Mouse (Mus musculus) kidney, embryonic 14.5 days (tissue): ENCODE measurements around the gene Boc. TPM values are rescaled to one million over a fixed set of nuclear protein-coding genes. Genes with fewer than 3 reads are reported as not detected.
A peak's percentile ranks its signal among the peaks of the same experiment; 100 is the strongest.

Experiments
- ATAC-seq: fragments of 200-750 bp; cut with Nextera tagmentation; 2 replicates; pipeline ENCODE4 v1.8.0; 2017; ENCODE audit warnings: moderate number of reproducible peaks, mild to moderate bottlenecking, moderate TSS enrichment, moderate library complexity; ENCODE audit not compliant: low FRiP score, low TSS enrichment
- H3K27ac ChIP-seq: fragments of 300-500 bp; sonication (generic); 2 replicates; pipeline ENCODE4 v1.5.1; 2014; ENCODE audit warnings: low read depth, mild to moderate bottlenecking, low read length, moderate library complexity, mixed read lengths
- H3K27me3 ChIP-seq: fragments of 300-500 bp; sonication (generic); 2 replicates; pipeline ENCODE4 v1.6.1; 2014; ENCODE audit warnings: mild to moderate bottlenecking, low read length; ENCODE audit not compliant: control insufficient read depth, insufficient read depth
- H3K36me3 ChIP-seq: fragments of 300-500 bp; sonication (generic); 2 replicates; pipeline ENCODE4 v1.6.1; 2014; ENCODE audit warnings: low read length, mixed read lengths; ENCODE audit not compliant: control insufficient read depth, insufficient read depth
- H3K4me1 ChIP-seq: fragments of 300-500 bp; sonication (generic); 2 replicates; pipeline ENCODE4 v1.6.1; 2014; ENCODE audit warnings: low read length, mixed read lengths; ENCODE audit not compliant: control insufficient read depth, insufficient read depth
- H3K4me2 ChIP-seq: fragments of 300-500 bp; sonication (generic); replicated peaks from 2 replicates; pipeline ENCODE4 v1.6.1; 2014; ENCODE audit warnings: low read depth, mild to moderate bottlenecking, low read length
- H3K4me3 ChIP-seq: fragments of 300-500 bp; sonication (generic); 2 replicates; pipeline ENCODE4 v1.5.1; 2014; ENCODE audit warnings: mild to moderate bottlenecking, low read length
- H3K9ac ChIP-seq: fragments of 300-500 bp; sonication (generic); 2 replicates; pipeline ENCODE4 v1.6.1; 2014; ENCODE audit warnings: low read depth, mild to moderate bottlenecking, low read length, moderate library complexity
- H3K9me3 ChIP-seq: fragments of 300-500 bp; sonication (generic); 2 replicates; pipeline ENCODE4 v1.6.1; 2016; ENCODE audit warnings: low read length; ENCODE audit not compliant: control insufficient read depth
- WGBS: fragments of 180-500 bp; shearing (Covaris S2); extraction: QIAGEN DNeasy Blood & Tissue Kit; methylation state at CpG from one replicate; pipeline ENCODE4 v1.1.7; 2014; 5-methylcytosine and 5-hydroxymethylcytosine counted together
- polyA plus RNA-seq: library from polyadenylated mRNA; unstranded; fragments of >200 nt; fragmentation: Nextera tagmentation; extraction: Ambion mirVana; gene quantifications from 2 replicates; pipeline ENCODE4 v1.2.1, GENCODE M21; 2014

Gene Boc
- polyA plus RNA-seq, 1 experiment from 2014 or later: 23.5 TPM

DNA sequence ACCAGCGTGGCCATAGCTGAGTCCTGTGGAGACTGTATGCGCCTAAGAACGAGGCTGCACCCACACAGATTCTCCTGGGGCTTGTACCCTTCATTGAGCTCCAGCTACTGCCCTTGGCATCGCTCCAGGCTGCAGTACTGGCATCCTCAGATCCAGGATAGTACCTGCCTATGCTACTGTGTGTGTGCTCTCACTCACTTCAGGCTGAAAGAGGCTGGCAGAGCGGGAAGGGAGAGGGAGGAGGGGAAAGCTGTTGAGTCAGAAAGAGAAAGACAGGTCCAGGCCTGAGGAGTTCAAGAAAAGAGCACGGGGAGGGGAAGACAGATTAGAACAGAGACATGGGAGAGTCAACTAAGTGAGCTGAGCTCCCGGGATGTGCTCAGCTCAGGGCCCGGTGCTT lies 25.2 kb downstream of the Boc start:
- Histone ChIP-seq H3K27me3 (no peaks in the 10 kb centered on the region), H3K4me1 (peaks cover 52% of the 10 kb centered on the region), H3K36me3 (no peaks in the 10 kb centered on the region), H3K4me3 (no peak overlapping the region), H3K9ac (no peak overlapping the region), H3K9me3 (no peaks in the 10 kb centered on the region), H3K27ac (no peak overlapping the region), H3K4me2 (no peak overlapping the region)
- 70% methylated on average over 8 of the region's 8 CpGs for WGBS
- no peak for ATAC-seq

DNA sequence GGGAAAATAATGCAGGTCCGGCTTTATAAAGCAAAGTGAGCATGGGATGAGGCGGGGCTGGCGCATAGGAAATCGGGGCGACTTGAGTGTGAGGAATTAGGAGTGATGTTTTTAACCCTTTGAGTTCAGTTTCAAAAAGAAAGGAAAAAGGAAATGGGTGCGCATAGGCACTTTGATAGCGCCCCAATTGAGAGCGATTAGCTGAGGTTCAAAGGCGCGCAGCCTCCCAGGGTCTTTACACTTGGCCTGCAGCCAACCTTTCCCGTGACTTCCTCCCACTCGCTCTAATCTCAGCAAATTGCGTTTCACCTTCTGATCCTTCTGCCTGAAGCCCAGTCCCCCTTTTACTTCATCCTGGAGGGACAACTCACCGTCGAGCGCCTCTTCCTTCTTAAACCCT lies 25.8 kb downstream of the Boc start:
- H3K36me3 ChIP-seq: no peaks in the 10 kb centered on the region
- no peak overlapping the region for H3K9ac ChIP-seq
- H3K4me3 ChIP-seq: no peak overlapping the region
- no peak overlapping the region for H3K27ac ChIP-seq
- peaks cover 47% of the 10 kb centered on the region for H3K4me1 ChIP-seq
- ATAC-seq: no peak
- WGBS: 59% methylated on average over 16 of the region's 16 CpGs
- H3K9me3 ChIP-seq: no peaks in the 10 kb centered on the region
- H3K27me3 ChIP-seq: no peaks in the 10 kb centered on the region
- no peak overlapping the region for H3K4me2 ChIP-seq

DNA sequence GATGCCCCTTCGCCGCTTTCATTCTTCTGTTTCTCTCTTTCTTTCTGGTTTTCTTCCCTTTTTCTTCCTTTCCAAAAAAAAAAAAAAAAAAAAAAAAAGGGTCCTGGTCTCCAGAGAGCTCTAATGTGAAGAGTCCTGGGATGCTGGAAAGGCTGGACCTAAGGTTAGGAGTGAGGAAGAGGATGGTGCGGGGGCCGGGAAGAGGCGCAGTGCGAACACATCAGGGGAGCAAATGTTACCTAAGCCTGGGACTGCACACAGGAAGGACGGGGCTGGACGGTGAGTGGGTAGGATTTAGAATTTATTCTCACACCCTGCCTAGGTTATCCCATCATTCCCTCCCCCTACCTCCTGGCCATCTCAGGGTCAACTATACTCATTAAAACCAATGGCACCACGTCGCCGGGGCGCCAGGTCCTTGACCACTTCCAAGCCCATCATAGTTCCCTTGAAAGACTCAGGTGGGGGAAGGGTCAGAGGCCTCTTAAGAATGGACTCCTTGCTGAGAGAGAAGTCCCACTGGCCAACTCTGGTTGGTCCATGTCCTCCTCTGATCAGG lies 27.4 kb downstream of the Boc start:
- Histone ChIP-seq H3K4me3 (no peak overlapping the region), H3K27ac (peak overlapping the region; percentile 47; the same call in 1 of the 2 replicates), H3K9me3 (no peaks in the 10 kb centered on the region), H3K9ac (no peak overlapping the region), H3K36me3 (no peaks in the 10 kb centered on the region), H3K4me2 (peak overlapping the region; percentile 44), H3K27me3 (no peaks in the 10 kb centered on the region), H3K4me1 (peaks cover 54% of the 10 kb centered on the region)
- 26% methylated on average over 12 of the region's 12 CpGs for WGBS
- ATAC-seq: 0 out of 2 replicates have a peak, but pooled peaks have one; percentile 10

DNA sequence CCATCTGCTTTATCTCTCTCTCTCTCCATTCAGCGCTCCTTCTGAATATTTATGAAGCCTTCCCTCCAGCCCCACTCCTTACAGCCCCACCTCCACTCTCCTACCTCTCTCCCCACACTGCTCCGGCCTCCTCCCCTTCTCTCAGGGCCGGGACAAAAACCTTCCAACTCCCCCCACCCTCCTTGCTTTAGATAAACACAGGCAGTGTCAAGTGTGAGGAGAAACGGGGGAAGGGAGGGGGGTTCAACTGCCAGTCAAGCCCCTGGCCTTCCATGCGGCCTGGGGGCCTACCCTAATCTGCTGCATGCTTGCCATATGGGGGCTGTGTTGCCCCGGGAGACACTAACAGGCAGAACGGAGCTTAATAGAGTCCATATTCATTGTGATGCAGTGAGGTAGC lies 27.9 kb downstream of the Boc start:
- Histone ChIP-seq H3K4me2 (peak overlapping the region; percentile 44), H3K4me3 (peak overlapping the region; percentile 15; the same call in 1 of the 2 replicates), H3K27me3 (no peaks in the 10 kb centered on the region), H3K9me3 (no peaks in the 10 kb centered on the region), H3K36me3 (no peaks in the 10 kb centered on the region), H3K4me1 (peaks cover 54% of the 10 kb centered on the region), H3K27ac (no peak overlapping the region), H3K9ac (peak overlapping the region; percentile 15; the same call in 1 of the 2 replicates)
- ATAC-seq: peak; percentile 85
- WGBS: 2% methylated on average over 7 of the region's 7 CpGs

DNA sequence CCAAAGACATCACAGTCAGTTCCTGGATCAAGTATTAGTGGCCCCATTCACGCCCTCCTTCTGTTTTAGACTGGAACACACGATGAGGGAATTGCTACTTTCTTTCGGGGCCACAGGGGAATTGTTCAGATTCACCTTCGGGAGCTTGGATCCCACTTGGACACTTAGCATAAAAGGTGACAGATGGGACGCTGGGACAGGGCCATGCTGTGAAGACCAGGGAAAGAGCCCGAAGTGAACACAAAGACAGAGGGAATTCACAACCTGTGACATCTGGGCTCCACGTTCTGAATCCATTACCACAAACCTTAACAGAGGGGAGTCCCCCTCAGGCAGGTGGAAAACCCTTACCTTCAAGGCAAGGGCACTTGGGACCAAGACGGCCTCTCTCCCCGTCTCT lies 28.5 kb downstream of the Boc start:
- 33% methylated on average over 9 of the region's 9 CpGs for WGBS
- Histone ChIP-seq H3K36me3 (no peaks in the 10 kb centered on the region), H3K4me1 (peaks cover 54% of the 10 kb centered on the region)

DNA sequence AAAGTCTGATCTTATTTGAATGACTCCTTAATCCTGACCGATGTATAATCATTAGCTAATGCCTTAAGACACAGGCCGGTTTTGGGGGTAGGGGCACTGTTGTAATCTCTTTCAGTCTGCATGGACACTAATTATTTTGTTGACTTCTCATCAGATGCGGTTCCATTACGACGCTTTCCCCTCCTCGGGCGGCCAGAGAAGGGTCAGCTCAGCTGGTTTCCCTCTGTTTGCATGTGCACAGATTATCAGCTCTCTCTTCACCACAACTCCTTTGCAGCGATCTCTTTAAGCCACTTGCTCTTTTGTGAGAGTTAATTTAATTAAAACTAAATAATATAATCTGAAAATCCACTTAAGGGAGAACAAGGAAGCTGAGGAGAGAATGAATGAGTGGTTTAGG lies 29.0 kb downstream of the Boc start:
- Histone ChIP-seq H3K9ac (no peak overlapping the region), H3K9me3 (no peaks in the 10 kb centered on the region), H3K4me2 (no peak overlapping the region), H3K36me3 (no peaks in the 10 kb centered on the region), H3K4me3 (no peak overlapping the region), H3K27me3 (no peaks in the 10 kb centered on the region), H3K27ac (no peak overlapping the region), H3K4me1 (peaks cover 51% of the 10 kb centered on the region)
- 45% methylated on average over 8 of the region's 8 CpGs for WGBS
- ATAC-seq: no peak

More for the DNA sequence above, 28.5 kb downstream of the Boc start:
- Histone ChIP-seq H3K27ac (peak overlapping the region; percentile 20; the same call in 1 of the 2 replicates), H3K4me3 (no peak overlapping the region), H3K9ac (no peak overlapping the region), H3K27me3 (no peaks in the 10 kb centered on the region), H3K9me3 (no peaks in the 10 kb centered on the region), H3K4me2 (peak overlapping the region; percentile 44)
- ATAC-seq: 0 out of 2 replicates have a peak, but pooled peaks have one; percentile 4

DNA sequence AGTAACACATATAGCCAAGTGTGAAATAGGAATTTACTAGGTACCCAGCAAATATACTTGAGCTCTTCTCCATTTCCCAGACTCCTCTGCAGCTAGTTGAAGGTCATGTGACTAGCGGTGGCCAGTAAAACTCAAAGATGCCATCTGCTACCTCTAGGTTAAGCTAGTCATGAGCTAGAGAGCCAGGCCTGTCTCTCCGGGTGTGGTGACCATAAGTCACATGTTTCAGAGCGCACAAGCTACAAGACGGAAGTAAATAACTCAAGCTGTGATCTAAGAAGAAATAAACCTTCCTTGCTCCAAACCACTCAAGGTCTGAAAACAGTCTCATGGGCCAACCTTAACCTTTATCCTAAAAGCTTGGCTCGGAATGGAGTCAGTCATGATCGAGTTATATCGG lies 29.7 kb downstream of the Boc start:
- ATAC-seq: no peak
- 85% methylated on average over 7 of the region's 7 CpGs for WGBS
- H3K27me3 ChIP-seq: no peaks in the 10 kb centered on the region
- H3K27ac ChIP-seq: no peak overlapping the region
- H3K4me2 ChIP-seq: no peak overlapping the region
- no peak overlapping the region for H3K4me3 ChIP-seq
- no peaks in the 10 kb centered on the region for H3K9me3 ChIP-seq
- no peaks in the 10 kb centered on the region for H3K36me3 ChIP-seq
- no peak overlapping the region for H3K9ac ChIP-seq
- peaks cover 44% of the 10 kb centered on the region for H3K4me1 ChIP-seq

DNA sequence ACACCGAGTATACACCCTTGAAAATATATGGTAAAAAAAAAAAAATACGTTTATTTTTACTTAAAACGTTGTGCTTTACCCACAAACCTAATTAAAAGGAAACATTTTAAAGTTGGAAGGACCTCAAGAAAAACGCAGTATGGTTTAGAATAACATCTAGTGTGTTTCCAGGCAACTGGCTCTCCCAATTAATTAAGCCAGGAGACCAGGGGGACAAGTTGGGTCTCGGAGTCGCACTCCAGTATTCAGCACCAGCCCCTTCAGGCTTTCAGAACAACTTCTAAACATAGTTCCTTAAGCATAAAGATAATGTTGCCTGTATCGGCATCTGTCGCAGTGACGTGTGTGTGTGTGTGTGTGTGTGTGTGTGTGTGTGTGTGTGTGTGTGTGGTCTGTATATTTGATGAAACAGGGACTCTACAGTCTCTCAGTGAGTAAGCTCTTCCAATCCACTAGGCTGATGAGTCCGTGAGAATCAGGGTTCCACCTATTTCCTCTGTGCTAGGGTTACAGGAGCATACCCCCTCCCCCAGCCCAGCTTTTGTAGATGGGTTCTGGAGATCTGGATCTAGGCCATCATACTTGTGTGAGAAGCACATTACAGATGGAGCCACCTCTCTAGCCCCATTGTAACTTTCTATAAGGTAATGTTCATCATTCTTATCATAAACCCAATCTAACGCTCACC lies 31.3 kb downstream of the Boc start:
- WGBS: 50% methylated on average over 11 of the region's 11 CpGs
- H3K4me3 ChIP-seq: no peak overlapping the region
- H3K9ac ChIP-seq: no peak overlapping the region
- H3K27ac ChIP-seq: no peak overlapping the region
- no peaks in the 10 kb centered on the region for H3K9me3 ChIP-seq
- H3K36me3 ChIP-seq: no peaks in the 10 kb centered on the region
- peaks cover 34% of the 10 kb centered on the region for H3K4me1 ChIP-seq
- H3K4me2 ChIP-seq: no peak overlapping the region
- no peak for ATAC-seq
- no peaks in the 10 kb centered on the region for H3K27me3 ChIP-seq

DNA sequence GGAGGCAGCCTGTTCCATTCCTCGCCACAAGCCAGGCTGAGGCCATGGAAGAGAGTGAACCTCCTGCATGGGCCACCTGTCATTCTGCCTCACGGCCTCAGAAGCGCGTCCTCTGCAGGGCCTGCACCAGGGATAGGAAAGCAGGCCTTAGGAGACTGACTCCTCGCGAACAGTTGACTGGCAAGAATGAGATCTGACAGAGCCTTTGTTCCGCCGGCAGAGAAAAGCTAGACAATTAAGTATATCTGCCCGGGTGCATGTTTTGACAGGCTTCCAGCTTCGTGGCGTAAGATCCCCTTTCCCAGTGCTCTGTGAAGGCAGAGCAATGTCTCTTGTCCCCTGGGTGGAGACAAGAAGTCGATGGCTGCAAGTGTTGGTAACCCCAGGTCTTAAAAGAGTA lies 32.0 kb downstream of the Boc start:
- Histone ChIP-seq H3K9ac (no peak overlapping the region), H3K27ac (peak overlapping the region; percentile 3; the same call in 1 of the 2 replicates)

More for the DNA sequence above, 32.0 kb downstream of the Boc start:
- no peaks in the 10 kb centered on the region for H3K9me3 ChIP-seq
- no peaks in the 10 kb centered on the region for H3K27me3 ChIP-seq
- peaks cover 33% of the 10 kb centered on the region for H3K4me1 ChIP-seq
- 27% methylated on average over 12 of the region's 12 CpGs for WGBS
- no peak for ATAC-seq
- no peak overlapping the region for H3K4me2 ChIP-seq
- no peaks in the 10 kb centered on the region; the same call in 1 of the 2 replicates for H3K36me3 ChIP-seq
- H3K4me3 ChIP-seq: no peak overlapping the region
